Mouse (Mus musculus): ENCODE data around the gene Scyl2. TPM values are rescaled to one million over a fixed set of nuclear protein-coding genes. Genes with fewer than 3 reads are reported as not detected.

The Scyl2 gene
- polyA plus RNA-seq, 1 experiment from 2014 or later, result 9.8 TPM

GRCm38 (mm10) chr10:89631831-89632230 lies 54.3 kb downstream of the Scyl2 start:
- ATAC-seq, result no peak
- 74% methylated on average over 5 of the region's 5 CpGs for WGBS
- H3K27me3 ChIP-seq (replicated peaks; ENCODE audit: control insufficient read depth, insufficient read depth, low read length), result no peaks in the 10 kb centered on the region
- no peak overlapping the region for H3K4me2 ChIP-seq (ENCODE audit: low read length)
- H3K9me3 ChIP-seq (ENCODE audit: control insufficient read depth, low read length), result no peaks in the 10 kb centered on the region
- H3K27ac ChIP-seq (ENCODE audit: low read length), result no peak overlapping the region
- H3K9ac ChIP-seq (replicated peaks; ENCODE audit: low read depth, low read length), result no peak overlapping the region
- H3K4me3 ChIP-seq (replicated peaks; ENCODE audit: low read length), result no peak overlapping the region
- no peaks in the 10 kb centered on the region for H3K36me3 ChIP-seq (ENCODE audit: control insufficient read depth, insufficient read depth)
- no peaks in the 10 kb centered on the region for H3K4me1 ChIP-seq (replicated peaks; ENCODE audit: control insufficient read depth, insufficient read depth, low read length)

GRCm38 (mm10) chr10:89630564-89630963 lies 55.5 kb downstream of the Scyl2 start:
- no peak overlapping the region for H3K4me2 ChIP-seq (ENCODE audit: low read length)
- no peaks in the 10 kb centered on the region for H3K27me3 ChIP-seq (replicated peaks; ENCODE audit: control insufficient read depth, insufficient read depth, low read length)
- H3K9ac ChIP-seq (replicated peaks; ENCODE audit: low read depth, low read length), result no peak overlapping the region
- no peaks in the 10 kb centered on the region for H3K36me3 ChIP-seq (ENCODE audit: control insufficient read depth, insufficient read depth)
- 96% methylated on average over 1 of the region's 1 CpGs for WGBS
- H3K4me3 ChIP-seq (replicated peaks; ENCODE audit: low read length), result no peak overlapping the region
- no peak overlapping the region for H3K27ac ChIP-seq (ENCODE audit: low read length)
- ATAC-seq, result no peak; the same call in 1 of the 2 replicates
- H3K9me3 ChIP-seq (ENCODE audit: control insufficient read depth, low read length), result no peaks in the 10 kb centered on the region
- no peaks in the 10 kb centered on the region for H3K4me1 ChIP-seq (replicated peaks; ENCODE audit: control insufficient read depth, insufficient read depth, low read length)

GRCm38 (mm10) chr10:89630052-89630451 lies 56.0 kb downstream of the Scyl2 start:
- peak; percentile 87 for ATAC-seq
- no peak overlapping the region for H3K4me3 ChIP-seq (replicated peaks; ENCODE audit: low read length)
- no peaks in the 10 kb centered on the region for H3K27me3 ChIP-seq (replicated peaks; ENCODE audit: control insufficient read depth, insufficient read depth, low read length)
- no peaks in the 10 kb centered on the region for H3K9me3 ChIP-seq (ENCODE audit: control insufficient read depth, low read length)
- WGBS, result 27% methylated on average over 3 of the region's 3 CpGs
- H3K9ac ChIP-seq (replicated peaks; ENCODE audit: low read depth, low read length), result no peak overlapping the region
- H3K36me3 ChIP-seq (ENCODE audit: control insufficient read depth, insufficient read depth), result no peaks in the 10 kb centered on the region
- no peak overlapping the region for H3K27ac ChIP-seq (ENCODE audit: low read length)
- H3K4me1 ChIP-seq (replicated peaks; ENCODE audit: control insufficient read depth, insufficient read depth, low read length), result no peaks in the 10 kb centered on the region
- H3K4me2 ChIP-seq (ENCODE audit: low read length), result no peak overlapping the region

GRCm38 (mm10) chr10:89626714-89627113 lies 59.4 kb downstream of the Scyl2 start:
- Histone ChIP-seq H3K4me1 (replicated peaks; ENCODE audit: control insufficient read depth, insufficient read depth, low read length) (no peaks in the 10 kb centered on the region), H3K27me3 (replicated peaks; ENCODE audit: control insufficient read depth, insufficient read depth, low read length) (no peaks in the 10 kb centered on the region), H3K27ac (ENCODE audit: low read length) (no peak overlapping the region), H3K9ac (replicated peaks; ENCODE audit: low read depth, low read length) (no peak overlapping the region), H3K9me3 (ENCODE audit: control insufficient read depth, low read length) (no peaks in the 10 kb centered on the region), H3K4me3 (replicated peaks; ENCODE audit: low read length) (no peak overlapping the region), H3K36me3 (ENCODE audit: control insufficient read depth, insufficient read depth) (no peaks in the 10 kb centered on the region), H3K4me2 (ENCODE audit: low read length) (no peak overlapping the region)
- ATAC-seq, result no peak
- WGBS, result 87% methylated on average over 2 of the region's 2 CpGs

GRCm38 (mm10) chr10:89624196-89624595 lies 61.9 kb downstream of the Scyl2 start:
- H3K9me3 ChIP-seq (ENCODE audit: control insufficient read depth, low read length), result no peaks in the 10 kb centered on the region
- no peak overlapping the region for H3K4me2 ChIP-seq (ENCODE audit: low read length)
- no peaks in the 10 kb centered on the region for H3K27me3 ChIP-seq (replicated peaks; ENCODE audit: control insufficient read depth, insufficient read depth, low read length)
- H3K36me3 ChIP-seq (ENCODE audit: control insufficient read depth, insufficient read depth), result no peaks in the 10 kb centered on the region
- ATAC-seq, result no peak
- H3K4me1 ChIP-seq (replicated peaks; ENCODE audit: control insufficient read depth, insufficient read depth, low read length), result no peaks in the 10 kb centered on the region
- H3K4me3 ChIP-seq (replicated peaks; ENCODE audit: low read length), result no peak overlapping the region
- no peak overlapping the region for H3K9ac ChIP-seq (replicated peaks; ENCODE audit: low read depth, low read length)
- 96% methylated on average over 2 of the region's 2 CpGs for WGBS
- H3K27ac ChIP-seq (ENCODE audit: low read length), result no peak overlapping the region

- no peak for ATAC-seq
- Histone ChIP-seq H3K27me3 (replicated peaks; ENCODE audit: control insufficient read depth, insufficient read depth, low read length) (no peaks in the 10 kb centered on the region), H3K4me2 (ENCODE audit: low read length) (no peak within 1 kb of the TSS), H3K36me3 (ENCODE audit: control insufficient read depth, insufficient read depth) (no peaks in the 10 kb centered on the region), H3K4me1 (replicated peaks; ENCODE audit: control insufficient read depth, insufficient read depth, low read length) (no peaks in the 10 kb centered on the region), H3K9me3 (ENCODE audit: control insufficient read depth, low read length) (no peaks in the 10 kb centered on the region), H3K27ac (ENCODE audit: low read length) (no peak within 1 kb of the TSS), H3K4me3 (replicated peaks; ENCODE audit: low read length) (no peak within 1 kb of the TSS), H3K9ac (replicated peaks; ENCODE audit: low read depth, low read length) (no peak within 1 kb of the TSS)
- WGBS, result 24% methylated on average over 7 of the region's 7 CpGs
These were observed 65.0 kb downstream of the Scyl2 start, which contains the start of gene Slc17a8 for GRCm38 (mm10) chr10:89621129-89621528. Slc17a8 (minus strand) TSS chr10:89621253.

GRCm38 (mm10) chr10:89599311-89599710 lies 86.8 kb downstream of the Scyl2 start:
- ATAC-seq, result no peak
- WGBS, result 82% methylated on average over 5 of the region's 5 CpGs
- Histone ChIP-seq H3K4me1 (replicated peaks; ENCODE audit: control insufficient read depth, insufficient read depth, low read length) (no peaks in the 10 kb centered on the region), H3K4me3 (replicated peaks; ENCODE audit: low read length) (no peak overlapping the region), H3K27me3 (replicated peaks; ENCODE audit: control insufficient read depth, insufficient read depth, low read length) (no peaks in the 10 kb centered on the region), H3K27ac (ENCODE audit: low read length) (no peak overlapping the region), H3K9ac (replicated peaks; ENCODE audit: low read depth, low read length) (no peak overlapping the region), H3K9me3 (ENCODE audit: control insufficient read depth, low read length) (no peaks in the 10 kb centered on the region), H3K4me2 (ENCODE audit: low read length) (no peak overlapping the region), H3K36me3 (ENCODE audit: control insufficient read depth, insufficient read depth) (no peaks in the 10 kb centered on the region)

- WGBS, result 86% methylated on average over 4 of the region's 4 CpGs
- Histone ChIP-seq H3K9me3 (ENCODE audit: control insufficient read depth, low read length) (no peaks in the 10 kb centered on the region), H3K27me3 (replicated peaks; ENCODE audit: control insufficient read depth, insufficient read depth, low read length) (no peaks in the 10 kb centered on the region), H3K36me3 (ENCODE audit: control insufficient read depth, insufficient read depth) (no peaks in the 10 kb centered on the region), H3K27ac (ENCODE audit: low read length) (no peak overlapping the region), H3K9ac (replicated peaks; ENCODE audit: low read depth, low read length) (no peak overlapping the region), H3K4me1 (replicated peaks; ENCODE audit: control insufficient read depth, insufficient read depth, low read length) (no peaks in the 10 kb centered on the region), H3K4me2 (ENCODE audit: low read length) (no peak overlapping the region), H3K4me3 (replicated peaks; ENCODE audit: low read length) (no peak overlapping the region)
- no peak for ATAC-seq
These were observed 88.8 kb downstream of the Scyl2 start for GRCm38 (mm10) chr10:89597275-89597674.

- no peak for ATAC-seq
- no peaks in the 10 kb centered on the region for H3K9me3 ChIP-seq (ENCODE audit: control insufficient read depth, low read length)
- no peak overlapping the region for H3K4me3 ChIP-seq (replicated peaks; ENCODE audit: low read length)
- H3K4me2 ChIP-seq (ENCODE audit: low read length), result no peak overlapping the region
- no peaks in the 10 kb centered on the region for H3K27me3 ChIP-seq (replicated peaks; ENCODE audit: control insufficient read depth, insufficient read depth, low read length)
- H3K27ac ChIP-seq (ENCODE audit: low read length), result no peak overlapping the region
- H3K36me3 ChIP-seq (ENCODE audit: control insufficient read depth, insufficient read depth), result no peaks in the 10 kb centered on the region
- 91% methylated on average over 5 of the region's 5 CpGs for WGBS
- H3K4me1 ChIP-seq (replicated peaks; ENCODE audit: control insufficient read depth, insufficient read depth, low read length), result no peaks in the 10 kb centered on the region
- H3K9ac ChIP-seq (replicated peaks; ENCODE audit: low read depth, low read length), result no peak overlapping the region
These were observed 90.2 kb downstream of the Scyl2 start for GRCm38 (mm10) chr10:89595935-89596334.

GRCm38 (mm10) chr10:89595514-89595913 lies 90.6 kb downstream of the Scyl2 start:
- no peak overlapping the region for H3K4me2 ChIP-seq (ENCODE audit: low read length)
- WGBS, result 74% methylated on average over 1 of the region's 1 CpGs
- H3K9ac ChIP-seq (replicated peaks; ENCODE audit: low read depth, low read length), result no peak overlapping the region
- ATAC-seq, result no peak
- H3K36me3 ChIP-seq (ENCODE audit: control insufficient read depth, insufficient read depth), result no peaks in the 10 kb centered on the region
- H3K4me1 ChIP-seq (replicated peaks; ENCODE audit: control insufficient read depth, insufficient read depth, low read length), result no peaks in the 10 kb centered on the region
- no peak overlapping the region for H3K4me3 ChIP-seq (replicated peaks; ENCODE audit: low read length)
- H3K9me3 ChIP-seq (ENCODE audit: control insufficient read depth, low read length), result no peaks in the 10 kb centered on the region
- no peak overlapping the region for H3K27ac ChIP-seq (ENCODE audit: low read length)
- H3K27me3 ChIP-seq (replicated peaks; ENCODE audit: control insufficient read depth, insufficient read depth, low read length), result no peaks in the 10 kb centered on the region

Data from forebrain, embryonic 16.5 days (tissue).